Comparison of ENCODE assay signal across 26 mouse cellular contexts in the genomic region with DNA sequence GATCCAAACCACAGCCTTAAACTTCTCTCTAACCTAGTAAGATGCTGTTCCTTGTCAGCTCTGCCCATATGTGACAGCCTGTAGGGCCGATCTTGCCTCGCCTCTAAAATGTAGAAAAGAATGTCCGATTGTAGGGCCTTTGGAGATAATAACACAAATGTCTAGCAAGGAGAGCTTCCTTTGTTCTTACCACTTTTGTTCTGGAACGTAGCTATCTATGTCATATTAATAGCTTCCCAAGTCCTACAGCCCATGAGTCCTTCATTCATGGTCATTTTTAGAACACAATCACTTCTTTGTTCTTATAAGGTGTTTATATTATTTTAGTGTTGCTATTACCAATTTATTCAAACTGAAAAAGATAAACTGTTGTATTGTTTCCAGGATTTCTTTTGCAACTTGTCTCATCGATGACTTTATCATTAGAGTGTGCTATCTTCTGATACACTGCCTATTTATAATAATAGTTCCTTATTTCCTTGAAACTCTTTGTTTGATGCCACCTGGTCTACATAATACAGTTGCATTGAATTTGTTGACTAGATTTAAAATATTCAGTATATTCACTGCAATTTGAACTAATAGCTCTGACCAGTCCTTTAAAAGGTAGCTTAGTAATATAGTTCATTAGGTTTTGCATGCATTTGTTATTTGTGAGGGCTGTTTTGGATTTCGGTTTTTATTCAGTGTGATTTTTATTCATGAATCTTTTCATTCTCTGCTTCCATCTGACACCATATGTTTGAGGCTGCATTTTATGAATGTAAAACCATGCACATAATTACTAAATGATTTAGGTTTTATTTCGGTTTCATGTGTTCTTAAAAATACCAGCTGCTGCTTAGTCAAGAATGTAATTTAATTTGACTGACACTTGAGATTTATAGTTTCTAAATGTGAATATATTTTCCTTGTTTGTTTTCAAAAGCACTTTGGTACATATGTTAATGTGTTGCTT. TPM values are rescaled to one million over a fixed set of nuclear protein-coding genes. Genes with fewer than 3 reads are reported as not detected.
DNase-seq lines count a peak whose midpoint lies in the region; ATAC-seq and TF ChIP-seq lines count a peak whose summit lies in the region.
"Had no signal": no experiment of that assay in that cellular context is flagged by ENCODE, and none has a peak within 500 bp of the region (broad histone marks: within the 10 kb centered on the region; RNA-seq: fewer than 3 reads in every experiment).

No protein-coding gene starts in this region.

- peaks cover 12% of the 10 kb centered on the region; the same call in 1 of the 2 replicates for H3K4me1 ChIP-seq in heart, embryonic 15.5 days (replicated peaks)
- H3K4me1 ChIP-seq in heart, embryonic 10.5 days = no peaks in the 10 kb centered on the region; the same call in 1 of the 2 replicates
- peaks cover 10% of the 10 kb centered on the region; the same call in 1 of the 2 replicates for H3K4me1 ChIP-seq in forebrain, postnatal 0 days (ENCODE audit: insufficient read depth)
- H3K4me1 ChIP-seq: hindbrain, embryonic 15.5 days; kidney, embryonic 15.5 days; stomach, embryonic 15.5 days had no signal

- 52% methylated on average over 7 of the region's 7 CpGs for WGBS in heart, embryonic 15.5 days
- 65% methylated on average over 7 of the region's 7 CpGs for WGBS in heart, embryonic 10.5 days
- 41% methylated on average over 7 of the region's 7 CpGs for WGBS in forebrain, postnatal 0 days

- peak; percentile 19 for DNase-seq in heart, adult 11 months
- no peak for DNase-seq in heart, postnatal 4 days
- DNase-seq in heart, embryonic 10.5 days (ENCODE audit: low spot score) = no peak
- DNase-seq in brain, embryonic 18.5 days (ENCODE audit: low read depth, low spot score) = peak; percentile 30
- peak; percentile 22 for DNase-seq in forebrain, postnatal 0 days
- DNase-seq: adrenal gland, adult 2 months; cerebellum, adult 11 months; cerebellum, postnatal 36 days; gastrocnemius, postnatal 10 days; kidney, adult 11 months; kidney, postnatal 25 days; liver; lung, adult 2 months; lung, postnatal 10 days; midbrain, embryonic 14.5 days; right cerebral cortex, postnatal 25 days had no signal

- H3K4me2 ChIP-seq in heart, embryonic 15.5 days = peak overlapping the region; percentile 29; the same call in 1 of the 2 replicates
- no peak overlapping the region for H3K4me2 ChIP-seq in forebrain, postnatal 0 days (ENCODE audit: low read depth)
- H3K4me2 ChIP-seq: hindbrain, embryonic 15.5 days; kidney, embryonic 15.5 days; stomach, embryonic 15.5 days had no signal

- H3K9ac ChIP-seq in heart, embryonic 15.5 days = no peak overlapping the region
- no peak overlapping the region for H3K9ac ChIP-seq in forebrain, postnatal 0 days
- H3K9ac ChIP-seq: hindbrain, embryonic 15.5 days; kidney, embryonic 15.5 days; liver, embryonic 14.5 days; stomach, embryonic 15.5 days had no signal

- no peak for TF ChIP-seq CTCF in forebrain, postnatal 0 days (IDR thresholded peaks at IDR 0.05; ENCODE audit: low read depth)

- H3K27ac ChIP-seq in heart, embryonic 15.5 days = peak overlapping the region; percentile 76
- H3K27ac ChIP-seq in heart, embryonic 10.5 days = no peak overlapping the region; the same call in 1 of the 2 replicates
- H3K27ac ChIP-seq in forebrain, postnatal 0 days (ENCODE audit: low read depth, low read length) = peak overlapping the region; percentile 29; the same call in 1 of the 2 replicates
- H3K27ac ChIP-seq: hindbrain, embryonic 10.5 days; hindbrain, embryonic 15.5 days; kidney, embryonic 15.5 days; liver, embryonic 14.5 days; stomach, embryonic 15.5 days had no signal

- no peaks in the 10 kb centered on the region for H3K27me3 ChIP-seq in heart, embryonic 15.5 days
- H3K27me3 ChIP-seq in heart, embryonic 10.5 days (ENCODE audit: insufficient read depth, poor library complexity, severe bottlenecking) = no peaks in the 10 kb centered on the region
- H3K27me3 ChIP-seq in forebrain, postnatal 0 days (ENCODE audit: insufficient read depth, low read length) = no peaks in the 10 kb centered on the region
- H3K27me3 ChIP-seq: CH12.LX; hindbrain, embryonic 15.5 days; kidney, embryonic 15.5 days; stomach, embryonic 15.5 days had no signal

- H3K9me3 ChIP-seq in heart, embryonic 15.5 days (replicated peaks) = no peaks in the 10 kb centered on the region
- H3K9me3 ChIP-seq in heart, embryonic 10.5 days = no peaks in the 10 kb centered on the region
- no peaks in the 10 kb centered on the region for H3K9me3 ChIP-seq in forebrain, postnatal 0 days (ENCODE audit: low read length)
- H3K9me3 ChIP-seq: hindbrain, embryonic 15.5 days; kidney, embryonic 15.5 days; stomach, embryonic 15.5 days had no signal

- no peak overlapping the region for H3K4me3 ChIP-seq in heart, embryonic 15.5 days
- no peak overlapping the region for H3K4me3 ChIP-seq in heart, embryonic 10.5 days
- no peak overlapping the region for H3K4me3 ChIP-seq in forebrain, postnatal 0 days (ENCODE audit: low read depth, low read length)
- H3K4me3 ChIP-seq: hindbrain, embryonic 10.5 days; hindbrain, embryonic 15.5 days; kidney, embryonic 15.5 days; stomach, embryonic 15.5 days had no signal

- H3K36me3 ChIP-seq in heart, embryonic 15.5 days = no peaks in the 10 kb centered on the region
- peaks cover 4% of the 10 kb centered on the region; the same call in 1 of the 2 replicates for H3K36me3 ChIP-seq in heart, embryonic 10.5 days
- no peaks in the 10 kb centered on the region for H3K36me3 ChIP-seq in forebrain, postnatal 0 days (ENCODE audit: insufficient read depth)
- H3K36me3 ChIP-seq: hindbrain, embryonic 10.5 days; hindbrain, embryonic 15.5 days; kidney, embryonic 15.5 days; stomach, embryonic 15.5 days had no signal

- no peak; the same call in 1 of the 2 replicates for ATAC-seq in heart, embryonic 15.5 days (replicated peaks; ENCODE audit: insufficient number of reproducible peaks, insufficient read depth, low FRiP score, low read depth)
- ATAC-seq in forebrain, postnatal 0 days = peak; percentile 71
- ATAC-seq: activated CD4-positive, CD25-positive, alpha-beta regulatory T cell, adult 4 months; inflammation-experienced regulatory T-cells, adult 6 months had no signal

RNA-seq across cellular contexts. Expression of a gene that starts 53.4 kb away (rescaled TPM):
- 10 to 100 TPM; 37.2 to 37.8 TPM for total RNA-seq in heart, postnatal 4 days (2021)
- polyA plus RNA-seq in heart, embryonic 15.5 days (2015; fragmentation: Nextera tagmentation; extraction: Ambion mirVana) = 73.6 and 85.8 TPM in 2 replicates
- 40.5 and 51.8 TPM in 2 replicates for polyA plus RNA-seq in heart, embryonic 10.5 days (2016; fragmentation: Nextera tagmentation; extraction: Ambion mirVana)
- 46.0 and 50.4 TPM in 2 replicates for total RNA-seq in forebrain, postnatal 0 days (2014; rRNA removed)
- 88.4 and 88.8 TPM in 2 replicates for polyA plus RNA-seq in forebrain, postnatal 0 days (2015; fragmentation: Nextera tagmentation; extraction: Ambion mirVana)

RNA-seq across cellular contexts. Expression of a gene that starts 58.6 kb away (rescaled TPM):
- 10 to 100 TPM; 33.1 to 34.7 TPM for total RNA-seq in heart, postnatal 4 days (2021)
- polyA plus RNA-seq in heart, embryonic 15.5 days (2015; fragmentation: Nextera tagmentation; extraction: Ambion mirVana) = 42.1 and 53.0 TPM in 2 replicates
- polyA plus RNA-seq in heart, embryonic 10.5 days (2016; fragmentation: Nextera tagmentation; extraction: Ambion mirVana) = 61.0 and 67.4 TPM in 2 replicates
- 446 and 453 TPM in 2 replicates for total RNA-seq in forebrain, postnatal 0 days (2014; rRNA removed)
- polyA plus RNA-seq in forebrain, postnatal 0 days (2015; fragmentation: Nextera tagmentation; extraction: Ambion mirVana) = 654 and 706 TPM in 2 replicates
- total RNA-seq: monocyte, adult 5-6 weeks had no signal

Comparison
In these comparisons a context has a peak if more than half of its experiments do, and no peak if none do; other contexts are left out.
1. DNase-seq: peak in heart, adult 11 months (single experiment), brain, embryonic 18.5 days (single experiment) and forebrain, postnatal 0 days (single experiment); none in heart, postnatal 4 days (single experiment) and heart, embryonic 10.5 days (single experiment).